Mouse (Mus musculus): Measurements from ENCODE around the gene Myadm. TPM values are rescaled to one million over a fixed set of nuclear protein-coding genes. Genes with fewer than 3 reads are reported as not detected.

Gene Myadm
- polyA plus RNA-seq (2017; shearing (Covaris generic)), result 5.4 TPM

DNA sequence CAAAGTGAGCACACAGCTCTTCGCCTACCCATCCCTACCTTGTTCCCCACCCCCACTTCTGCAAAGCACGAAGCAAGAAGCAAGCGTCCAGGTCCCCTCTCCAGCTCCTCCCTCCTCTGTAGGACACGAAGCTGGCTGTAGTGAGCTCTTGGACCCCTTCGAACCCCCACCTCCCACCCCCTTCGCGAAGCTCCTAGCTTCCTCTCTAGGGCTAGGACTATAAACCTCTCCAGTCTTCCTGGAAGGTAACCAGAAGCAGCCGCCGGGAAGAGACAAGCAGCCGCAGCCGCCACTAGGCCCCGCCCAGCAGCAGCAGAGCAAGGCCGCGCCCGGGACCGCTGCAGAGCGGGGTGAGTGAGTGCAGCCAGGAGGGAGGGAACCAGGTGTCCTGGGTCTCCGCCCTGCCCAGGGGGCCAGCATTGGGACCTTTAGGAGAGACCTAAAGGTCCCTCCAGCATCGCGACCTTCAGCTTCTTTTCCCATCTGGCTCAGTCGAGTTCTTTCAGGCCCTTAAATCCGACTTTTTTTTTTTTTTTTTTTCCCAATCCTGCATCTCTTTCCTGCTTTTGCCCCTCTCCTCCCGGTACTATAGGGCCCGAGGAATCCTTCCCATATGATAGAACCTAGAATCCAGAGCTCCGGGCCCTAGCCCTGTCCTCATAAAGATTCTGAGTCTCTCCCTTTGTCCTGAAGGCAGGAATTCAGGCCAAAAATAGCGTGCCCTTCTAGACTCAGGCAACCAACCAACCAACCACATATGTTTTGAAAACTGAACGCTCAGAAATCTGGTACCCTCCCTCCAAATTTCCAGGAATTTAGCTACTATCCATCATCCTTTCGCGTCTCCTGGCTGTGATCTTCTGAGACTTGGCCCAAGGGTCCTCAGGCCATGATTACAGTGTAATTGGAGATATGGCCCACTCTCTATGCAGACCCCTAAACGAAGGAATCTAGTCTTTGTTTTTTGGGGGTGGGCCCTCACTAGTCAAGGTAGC, at the start of gene Myadm, which contains the start of gene Prkcg:
Gene Myadm (plus strand): TSS at position 105 of the 995 bp plus-strand sequence.
Gene Prkcg (plus strand): TSS at position 204 of the 995 bp plus-strand sequence.

DNA sequence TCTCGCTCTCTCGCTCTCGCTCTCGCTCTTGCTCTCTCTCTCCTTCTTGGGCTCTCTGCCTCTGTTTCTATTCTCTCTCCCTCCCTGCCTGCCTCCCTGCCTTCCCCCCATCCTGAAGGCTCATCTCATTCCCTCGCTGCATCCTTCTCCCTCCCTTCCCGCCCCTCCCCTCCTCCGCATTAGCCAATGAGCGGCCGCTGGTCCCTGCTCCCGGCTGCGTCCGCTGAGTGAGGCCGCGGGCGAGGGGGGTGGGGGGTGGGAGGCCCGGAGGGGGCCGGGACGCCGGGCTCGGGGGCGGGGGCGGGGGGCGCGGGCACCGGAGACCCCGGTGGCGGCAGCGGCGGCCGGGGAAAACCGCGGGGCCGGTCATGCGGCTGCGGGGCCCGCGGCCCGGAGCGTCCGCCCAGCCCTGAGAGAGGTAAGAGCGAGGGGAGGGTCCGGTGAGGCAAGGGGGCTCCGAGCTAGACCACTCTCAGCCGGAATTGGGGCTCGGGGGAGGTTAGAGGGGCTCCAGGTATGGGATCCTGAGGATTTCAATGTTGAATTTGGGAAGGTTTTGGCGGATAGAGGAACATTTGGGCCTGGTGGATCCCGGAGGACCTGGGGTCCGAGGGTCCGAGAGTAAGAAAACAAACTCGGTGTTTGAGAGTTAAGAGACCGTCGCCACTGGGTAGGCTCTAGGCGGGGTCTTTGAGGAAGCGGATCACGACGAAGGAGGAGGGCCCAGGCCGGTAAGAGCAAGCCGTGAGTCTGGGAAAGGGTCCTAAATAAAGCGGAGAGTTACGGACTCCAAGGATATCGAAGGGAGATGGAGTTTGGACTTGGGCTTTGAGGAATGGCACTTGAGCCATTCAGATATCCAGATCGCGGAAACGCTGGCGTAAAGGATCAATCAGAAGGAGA, 44.0 kb downstream of the Myadm start, which contains the start of gene Cacng7:
Gene Cacng7 (plus strand): TSS at position 337 of the 903 bp plus-strand sequence.

Other genes starting within 250 kb of the Myadm start
- gene AU018091, start 119.9 kb upstream of the Myadm start, polyA plus RNA-seq (2017; shearing (Covaris generic)), result 0.07 TPM
- gene Nlrp12, start 39.3 kb upstream of the Myadm start, polyA plus RNA-seq (2017; shearing (Covaris generic)), result not detected
- gene Prkcg, start 99 bp downstream of the Myadm start, polyA plus RNA-seq (2017; shearing (Covaris generic)), result not detected
- gene Cacng7, start 43.9 kb downstream of the Myadm start, polyA plus RNA-seq (2017; shearing (Covaris generic)), result not detected
- gene Cacng8, start 101.6 kb downstream of the Myadm start, polyA plus RNA-seq (2017; shearing (Covaris generic)), result not detected
- not detected for gene Cacng6, start 135.1 kb downstream of the Myadm start, polyA plus RNA-seq (2017; shearing (Covaris generic))
- gene Tarm1, start 213.5 kb downstream of the Myadm start, polyA plus RNA-seq (2017; shearing (Covaris generic)), result not detected